Mouse (Mus musculus) Patski (cell line): Measurements from ENCODE around the gene Ntn4. TPM values are rescaled to one million over a fixed set of nuclear protein-coding genes. Genes with fewer than 3 reads are reported as not detected.
A peak's percentile ranks its signal among the peaks of the same experiment; 100 is the strongest.

Experiments used
- ATAC-seq: fragments of 100-300 bp; one replicate; pipeline ENCODE4 v1.8.0; 2021
- CTCF ChIA-PET: fragments of 350-600 bp; sonication (Branson Sonifier 250); formaldehyde crosslinking; loops from one replicate; lab custom pipeline; 2022; ENCODE audit warnings: inconsistent platforms; lab: Charles Lee
- POLR2A ChIA-PET: fragments of 350-600 bp; sonication (Branson Sonifier 250); formaldehyde crosslinking; loops from one replicate; lab custom pipeline; 2022; ENCODE audit warnings: antibody characterized with exemption, inconsistent platforms; lab: Charles Lee
- DNase-seq: peaks from one replicate; pipeline ENCODE4 v3.0.0-alpha.2; 2011; ENCODE audit warnings: low read depth, low spot score
- H3K27me3 ChIP-seq: fragments of 371-371 bp; one replicate; pipeline ENCODE4 v1.5.1; 2021
- CTCF ChIP-seq: fragments of 100-300 bp; IDR thresholded peaks from one replicate; pipeline ENCODE4 v1.5.1; 2021
- in situ Hi-C: fragments of 300-500 bp; cut with MboI; formaldehyde crosslinking; loops from 3 replicates; pipeline ENCODE4 v1.11.1; 2018; ENCODE audit warnings: low pct_unique_long_range_greater_than_20kb, mixed read lengths
- polyA plus RNA-seq: library from polyadenylated mRNA; unstranded; gene quantifications from one replicate; pipeline ENCODE4 v1.2.3, GENCODE M21; 2021

Gene Ntn4
- polyA plus RNA-seq, 1 experiment from 2014 or later, result 159 TPM

DNA sequence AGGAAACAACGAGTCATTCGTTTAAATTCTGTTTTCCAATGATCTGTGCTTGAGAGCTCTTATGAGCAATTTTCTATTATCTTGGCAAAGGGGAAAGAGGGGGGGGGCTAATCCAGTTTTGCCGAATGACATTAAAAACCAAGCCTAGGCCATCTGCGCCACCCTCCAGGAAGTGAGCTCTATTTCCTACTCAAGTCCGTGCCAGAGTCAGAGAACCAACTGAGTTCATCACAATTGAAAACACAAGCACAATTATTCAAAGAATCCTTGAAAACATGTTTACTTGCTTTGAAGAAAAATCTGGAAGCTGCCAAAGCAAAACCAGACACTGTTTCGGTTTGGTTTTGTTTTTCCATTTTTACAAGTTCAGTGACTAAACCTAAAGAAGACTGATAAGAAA lies 102.1 kb downstream of the Ntn4 start:
- ChIA-PET POLR2A (interaction anchor here (0.8 kb wide), 1 partner anchor 16 kb away, joined by 5 read pairs; no protein-coding TSS in a partner anchor), CTCF (no interaction called here)
- in situ Hi-C loops, result no loop called here
- no peak for ATAC-seq
- TF ChIP-seq CTCF, result no peak
- H3K27me3 ChIP-seq, result no peaks in the 10 kb centered on the region
- DNase-seq, result no peak

DNA sequence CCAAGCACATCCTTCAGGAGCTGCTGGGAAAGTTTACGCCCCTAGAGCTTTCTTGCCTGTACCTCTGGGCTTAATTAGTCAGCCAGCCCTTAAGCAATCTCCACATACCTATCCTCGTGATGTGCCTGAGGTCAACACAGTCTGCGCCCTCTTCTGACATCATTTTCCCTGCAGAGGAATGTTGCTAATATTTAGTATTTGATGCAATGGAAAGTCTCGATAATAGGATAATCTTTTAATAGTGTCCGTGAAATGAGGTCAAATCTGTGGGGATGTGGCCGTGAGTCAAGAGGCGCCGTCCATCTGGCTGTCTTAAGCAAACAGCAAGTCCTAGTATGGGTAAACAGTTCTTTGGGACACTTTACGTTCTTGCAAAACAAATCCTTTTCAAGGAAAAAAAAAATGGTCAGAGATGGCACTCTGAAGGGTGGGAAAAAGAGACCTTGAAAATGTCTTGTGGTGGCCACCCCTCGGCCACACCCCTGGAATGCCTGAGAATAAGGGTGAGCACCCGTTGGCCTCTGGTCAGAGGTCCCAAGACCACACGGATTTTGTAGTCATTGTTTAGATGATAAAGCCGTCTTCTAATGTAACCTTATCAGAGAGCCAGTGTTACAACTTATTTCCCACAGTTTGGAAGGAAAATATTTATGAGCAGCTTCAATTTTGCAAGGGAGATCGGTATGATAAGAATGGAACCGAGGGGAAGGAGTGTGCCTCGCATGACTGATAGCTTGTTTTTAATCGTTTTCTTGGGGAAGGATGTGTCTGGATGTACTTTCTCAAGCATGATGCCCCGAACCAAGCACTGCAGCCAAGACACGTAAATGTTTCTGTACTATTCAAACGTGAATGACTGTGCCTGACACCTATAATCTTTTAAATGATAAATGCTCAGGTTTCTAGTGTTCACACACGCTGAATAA lies 109.0 kb downstream of the Ntn4 start:
- CTCF ChIA-PET, result interaction anchor here (0.6 to 1.2 kb wide), 2 partner anchors 14 to 88 kb away, joined by 3 read pairs; no protein-coding TSS in a partner anchor
- POLR2A ChIA-PET, result interaction anchor here (0.9 to 1.2 kb wide), 3 partner anchors 16 to 106 kb away, joined by 3 to 6 read pairs (median 4); no protein-coding TSS in a partner anchor
- TF ChIP-seq CTCF, result no peak
- DNase-seq (peak; percentile 92), ATAC-seq (peak; percentile 81)
- H3K27me3 ChIP-seq, result no peaks in the 10 kb centered on the region
- in situ Hi-C loops, result no loop called here

GRCm38 (mm10) chr10:93751302-93751701 lies 110.8 kb downstream of the Ntn4 start:
- DNase-seq (no peak), ATAC-seq (no peak)
- ChIA-PET CTCF (interaction anchor here (1.3 kb wide), 1 partner anchor 9 kb away, joined by 3 read pairs; no protein-coding TSS in a partner anchor), POLR2A (interaction anchor here (0.8 kb wide), 1 partner anchor 12 kb away, joined by 3 read pairs; no protein-coding TSS in a partner anchor)
- no peak for TF ChIP-seq CTCF
- in situ Hi-C loops, result no loop called here
- H3K27me3 ChIP-seq, result no peaks in the 10 kb centered on the region

GRCm38 (mm10) chr10:93753711-93754391 lies 113.4 kb downstream of the Ntn4 start:
- no peaks in the 10 kb centered on the region for H3K27me3 ChIP-seq
- no peak for DNase-seq
- TF ChIP-seq CTCF, result no peak
- ATAC-seq, result no peak
- in situ Hi-C loops, result no loop called here
- POLR2A ChIA-PET, result no interaction called here
- CTCF ChIA-PET, result interaction anchor here (1.2 to 1.4 kb wide), 2 partner anchors 10 to 14 kb away, joined by 4 to 5 read pairs; no protein-coding TSS in a partner anchor

DNA sequence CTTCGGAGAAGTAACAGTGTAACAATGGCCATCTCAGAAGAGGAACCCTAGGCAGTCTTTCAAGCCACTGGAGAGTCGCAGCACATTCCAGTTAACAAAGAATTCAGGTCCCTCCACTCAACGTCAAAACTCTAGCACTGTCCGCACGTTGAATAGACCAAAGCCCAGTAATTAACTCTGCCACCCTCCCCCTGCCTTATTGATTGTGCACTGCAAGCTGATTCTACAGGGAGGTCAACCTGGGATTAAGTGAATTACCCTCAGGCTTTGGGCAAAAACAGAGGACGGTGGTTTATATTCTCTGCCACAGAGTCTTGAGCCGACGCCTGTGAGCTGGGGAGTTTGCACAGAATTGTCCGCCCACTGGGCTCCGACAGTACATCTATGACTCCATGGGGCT lies 115.7 kb downstream of the Ntn4 start:
- ChIA-PET POLR2A (no interaction called here), CTCF (interaction anchor here (0.7 to 1.0 kb wide), 2 partner anchors 10 to 162 kb away, joined by 3 to 4 read pairs; no protein-coding TSS in a partner anchor)
- ATAC-seq (no peak), DNase-seq (no peak)
- H3K27me3 ChIP-seq, result no peaks in the 10 kb centered on the region
- TF ChIP-seq CTCF, result no peak
- in situ Hi-C loops, result no loop called here

DNA sequence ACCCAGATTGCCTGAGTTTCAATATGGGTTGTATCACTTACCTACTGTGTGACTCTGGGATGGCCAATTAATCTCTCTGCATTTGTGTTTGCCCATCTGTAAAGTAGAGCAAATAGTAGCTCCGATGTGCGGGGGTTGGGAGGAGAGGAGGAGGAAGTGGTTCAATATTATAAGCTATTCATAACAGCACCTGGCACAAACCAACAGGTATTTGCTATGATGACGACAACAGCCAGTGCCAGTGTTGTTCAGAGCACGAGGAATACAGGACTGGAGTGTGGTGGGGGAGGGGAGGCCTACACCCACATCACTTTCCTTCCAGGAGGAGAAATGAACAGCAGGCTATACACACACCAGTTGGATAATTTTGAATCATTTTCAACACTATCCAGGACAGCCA lies 119.2 kb downstream of the Ntn4 start:
- in situ Hi-C loops, result no loop called here
- H3K27me3 ChIP-seq, result no peaks in the 10 kb centered on the region
- ChIA-PET POLR2A (interaction anchor here (1.1 kb wide), 1 partner anchor 20 kb away, joined by 3 read pairs; no protein-coding TSS in a partner anchor), CTCF (interaction anchor here (1.2 to 2.0 kb wide), 2 partner anchors 8 kb away, joined by 3 to 9 read pairs; no protein-coding TSS in a partner anchor)
- TF ChIP-seq CTCF, result no peak
- DNase-seq, result no peak
- no peak for ATAC-seq

DNA sequence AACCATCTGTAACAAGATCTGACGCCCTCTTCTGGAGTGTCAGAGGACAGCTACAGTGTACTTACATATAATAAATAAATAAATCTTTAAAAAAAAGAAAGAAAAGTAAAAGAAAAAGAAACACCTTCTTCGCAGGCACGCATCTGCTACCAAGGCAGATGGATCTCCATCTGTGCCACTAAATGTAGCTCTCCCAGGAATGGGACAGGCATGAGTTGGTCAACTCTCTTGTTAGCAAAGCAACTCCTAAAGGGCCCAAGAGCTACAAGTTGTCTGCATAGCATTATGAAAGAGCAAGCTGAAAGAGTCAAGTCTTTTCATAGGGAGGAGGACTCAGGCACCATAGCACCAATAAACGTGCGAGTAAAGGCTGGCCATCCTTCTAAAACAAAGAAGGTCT lies 119.9 kb downstream of the Ntn4 start:
- in situ Hi-C loops, result no loop called here
- ChIA-PET CTCF (interaction anchor here (0.6 to 1.2 kb wide), 2 partner anchors 9 to 10 kb away, joined by 3 read pairs; no protein-coding TSS in a partner anchor), POLR2A (no interaction called here)
- ATAC-seq (no peak), DNase-seq (no peak)
- TF ChIP-seq CTCF, result no peak
- no peaks in the 10 kb centered on the region for H3K27me3 ChIP-seq

GRCm38 (mm10) chr10:93763074-93763473 lies 122.6 kb downstream of the Ntn4 start:
- no peak for ATAC-seq
- peak; percentile 78 for TF ChIP-seq CTCF
- in situ Hi-C loops, result no loop called here
- ChIA-PET CTCF (interaction anchor here (0.6 to 1.6 kb wide), 5 partner anchors 9 to 169 kb away, joined by 3 to 5 read pairs (median 3); no protein-coding TSS in a partner anchor), POLR2A (interaction anchor here (0.9 kb wide), 1 partner anchor 12 kb away, joined by 3 read pairs; no protein-coding TSS in a partner anchor)
- DNase-seq, result no peak
- H3K27me3 ChIP-seq, result no peaks in the 10 kb centered on the region

DNA sequence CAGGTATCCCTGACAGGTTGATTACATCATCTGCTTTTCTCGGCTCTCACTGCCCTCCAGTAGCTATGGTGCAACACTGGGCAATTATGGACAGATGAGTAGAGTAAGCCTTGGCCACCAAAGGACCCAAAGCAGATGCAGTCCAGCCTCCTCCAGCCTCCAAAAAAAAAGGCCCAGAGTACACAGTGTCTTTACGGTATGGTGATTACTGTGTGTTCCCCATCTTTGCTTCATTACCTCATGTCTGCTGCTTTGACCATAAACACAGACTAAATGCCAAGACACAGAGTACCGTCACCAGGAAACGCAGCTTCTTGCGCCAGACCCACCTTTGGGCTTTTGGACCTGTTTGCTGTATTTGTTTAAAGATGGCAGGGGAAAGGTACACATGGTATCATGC lies 125.7 kb downstream of the Ntn4 start:
- CTCF ChIA-PET, result interaction anchor here (0.9 to 1.5 kb wide), 3 partner anchors 10 to 33 kb away, joined by 4 to 5 read pairs (median 4); no protein-coding TSS in a partner anchor
- no peak for TF ChIP-seq CTCF
- in situ Hi-C loops, result loop anchor here (5.0 kb wide), 1 partner anchor 46 kb away; no protein-coding TSS in a partner anchor
- DNase-seq (no peak), ATAC-seq (no peak)
- H3K27me3 ChIP-seq, result no peaks in the 10 kb centered on the region
- POLR2A ChIA-PET, result no interaction called here

DNA sequence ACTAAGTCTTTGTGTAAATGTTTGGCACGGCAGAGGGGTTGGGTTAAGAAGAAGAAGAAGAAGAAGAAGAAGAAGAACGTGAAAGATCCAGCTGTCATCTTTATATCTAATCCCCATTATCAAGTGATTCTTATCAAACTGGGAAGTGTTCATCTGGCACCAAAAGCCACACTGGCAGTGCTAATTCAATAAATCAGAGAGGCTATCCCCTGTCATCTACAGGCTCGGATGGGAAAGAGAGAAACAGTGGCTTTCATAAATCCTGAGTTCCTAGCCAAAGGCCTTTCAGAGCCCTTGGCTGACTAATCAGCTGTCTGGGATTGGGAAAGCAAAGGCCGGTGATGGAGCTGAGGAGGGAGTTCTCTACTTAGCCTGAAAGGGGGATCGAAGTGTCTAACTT lies 126.8 kb downstream of the Ntn4 start:
- DNase-seq (peak; percentile 47), ATAC-seq (no peak)
- in situ Hi-C loops, result loop anchor here (5.0 kb wide), 1 partner anchor 45 kb away; no protein-coding TSS in a partner anchor
- CTCF ChIA-PET, result interaction anchor here (1.0 to 2.6 kb wide), 4 partner anchors 9 to 13 kb away, joined by 4 to 9 read pairs (median 4); no protein-coding TSS in a partner anchor
- no peaks in the 10 kb centered on the region for H3K27me3 ChIP-seq
- TF ChIP-seq CTCF, result no peak
- POLR2A ChIA-PET, result no interaction called here
